Mouse (Mus musculus) spleen, adult 2 months (tissue): ENCODE data around the gene Stab2. TPM values are rescaled to one million over a fixed set of nuclear protein-coding genes. Genes with fewer than 3 reads are reported as not detected.

Experiments used
- DNase-seq, 2 experiments: peaks; one replicate each; pipeline versions ENCODE4 v3.0.0 to v3.0.0-alpha.2; 2012 to 2021; ENCODE audit warnings: low spot score in 2 of 2, low read depth in 1 of 2
- H3K27ac ChIP-seq: fragments of 200-500 bp; 2 replicates; pipeline ENCODE4 v1.5.1; 2012; ENCODE audit warnings: low read length, inconsistent platforms; ENCODE audit not compliant: insufficient read depth
- H3K27me3 ChIP-seq: fragments of 200-500 bp; 2 replicates; pipeline ENCODE4 v1.6.1; 2012; ENCODE audit warnings: mild to moderate bottlenecking, moderate library complexity, low read length, inconsistent platforms; ENCODE audit not compliant: control insufficient read depth, insufficient read depth
- H3K36me3 ChIP-seq: fragments of 200-500 bp; 2 replicates; pipeline ENCODE4 v1.6.1; 2012; ENCODE audit warnings: mild to moderate bottlenecking, low read length, inconsistent platforms; ENCODE audit not compliant: control insufficient read depth, insufficient read depth
- H3K4me1 ChIP-seq: fragments of 200-500 bp; 2 replicates; pipeline ENCODE4 v1.6.1; 2011; ENCODE audit warnings: inconsistent platforms; ENCODE audit not compliant: control insufficient read depth, insufficient read depth, insufficient read length
- H3K4me3 ChIP-seq: fragments of 200-500 bp; 2 replicates; pipeline ENCODE4 v1.5.1; 2011; ENCODE audit warnings: mild to moderate bottlenecking, inconsistent platforms; ENCODE audit not compliant: insufficient read depth, insufficient read length; ENCODE audit errors: extremely low read depth
- CTCF ChIP-seq: fragments of 200-500 bp; IDR thresholded peaks from 2 replicates; pipeline ENCODE4 v1.5.1; 2011; ENCODE audit warnings: mild to moderate bottlenecking, inconsistent platforms; ENCODE audit not compliant: insufficient read depth, insufficient read length, insufficient replicate concordance; ENCODE audit errors: extremely low read depth
- POLR2A ChIP-seq: fragments of 200-500 bp; IDR thresholded peaks from 2 replicates; pipeline ENCODE4 v1.6.1; 2011; ENCODE audit warnings: low read depth, low read length, inconsistent platforms
- WGBS: fragments of 180-500 bp; shearing (Covaris S2); methylation state at CpG from one replicate; pipeline ENCODE4 v1.1.7; 2018; 5-methylcytosine and 5-hydroxymethylcytosine counted together
- polyA plus RNA-seq: library from polyadenylated mRNA; depleted of rRNA; stranded (reverse); fragments of >200 nt; gene quantifications from 2 replicates; pipeline ENCODE4 v1.2.3, GENCODE M21; 2012; rRNA removed

The Stab2 gene
- polyA plus RNA-seq: 58.3 and 71.8 TPM in 2 replicates

GRCm38 (mm10) chr10:87007385-87008214 lies at the start of gene Stab2:
Gene Stab2, minus strand, starts transcription at chr10:87008025.
- TF ChIP-seq CTCF (no peak), POLR2A (no peak)
- no peaks in the 10 kb centered on the region for H3K27me3 ChIP-seq
- H3K27ac ChIP-seq: no peak within 1 kb of the TSS; the same call in 1 of the 2 replicates
- 53% methylated on average over 8 of the region's 8 CpGs for WGBS
- H3K4me3 ChIP-seq: no peak within 1 kb of the TSS
- no peak for DNase-seq
- H3K36me3 ChIP-seq: no peaks in the 10 kb centered on the region
- no peaks in the 10 kb centered on the region for H3K4me1 ChIP-seq

DNA sequence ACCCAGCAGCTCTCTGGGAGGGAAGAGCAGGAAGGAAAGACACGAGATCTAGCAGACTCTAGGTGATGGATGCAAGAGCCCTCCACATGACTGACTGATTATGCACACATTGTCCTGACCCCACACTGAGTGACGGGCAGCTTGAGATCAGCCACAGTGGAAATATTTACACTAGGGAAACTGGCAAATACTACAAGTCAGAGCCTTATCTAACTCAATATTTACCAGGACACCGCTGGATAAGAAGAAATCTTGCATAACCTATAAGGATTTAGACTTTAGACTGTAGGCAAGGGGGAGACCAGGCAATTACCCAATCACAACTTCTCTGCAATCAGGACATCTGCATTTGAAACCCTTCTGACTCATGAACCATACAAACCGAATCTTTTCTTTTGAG lies 43.9 kb upstream of the Stab2 start:
- H3K4me3 ChIP-seq: no peak overlapping the region
- H3K4me1 ChIP-seq: no peaks in the 10 kb centered on the region
- no peak overlapping the region for H3K27ac ChIP-seq
- no peak for DNase-seq
- H3K36me3 ChIP-seq: no peaks in the 10 kb centered on the region
- 71% methylated on average over 4 of the region's 4 CpGs for WGBS
- TF ChIP-seq POLR2A (no peak), CTCF (no peak)
- H3K27me3 ChIP-seq: no peaks in the 10 kb centered on the region

- TF ChIP-seq POLR2A: no peak
- no peak for TF ChIP-seq CTCF
- no peak for DNase-seq
- no peaks in the 10 kb centered on the region for H3K4me1 ChIP-seq
- H3K27ac ChIP-seq: no peak overlapping the region
- no peaks in the 10 kb centered on the region for H3K36me3 ChIP-seq
- no peaks in the 10 kb centered on the region for H3K27me3 ChIP-seq
- H3K4me3 ChIP-seq: no peak overlapping the region
- 77% methylated on average over 3 of the region's 3 CpGs for WGBS
These were observed 41.4 kb upstream of the Stab2 start for GRCm38 (mm10) chr10:87049179-87049578.

DNA sequence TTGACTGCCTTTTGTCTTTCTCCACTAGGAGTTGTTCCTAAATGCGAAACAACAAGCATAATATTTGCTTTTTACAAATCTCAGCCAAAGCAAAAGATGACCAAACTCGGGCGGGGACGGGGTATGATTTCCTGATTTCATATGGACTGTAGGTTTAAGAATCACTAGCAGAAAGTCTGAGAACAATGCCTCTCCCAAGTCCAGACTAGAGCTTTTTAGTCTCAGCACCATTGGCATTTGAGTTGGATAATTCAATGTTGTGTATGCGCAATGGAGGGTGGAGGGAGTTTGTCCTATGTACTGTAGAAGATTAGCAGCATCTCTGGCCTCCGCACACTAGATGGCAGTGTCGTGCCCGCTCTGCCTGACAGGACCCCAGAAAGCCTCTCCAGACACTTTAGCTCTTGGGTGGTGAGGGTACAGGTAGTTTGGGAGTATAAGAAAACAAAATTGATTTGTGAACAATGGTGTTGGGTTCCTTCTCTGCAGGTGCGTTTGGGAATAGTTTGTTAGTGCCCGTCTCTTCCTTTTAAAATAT lies 39.2 kb upstream of the Stab2 start:
- WGBS: 88% methylated on average over 10 of the region's 10 CpGs
- H3K36me3 ChIP-seq: no peaks in the 10 kb centered on the region
- H3K27me3 ChIP-seq: no peaks in the 10 kb centered on the region
- H3K4me1 ChIP-seq: no peaks in the 10 kb centered on the region
- DNase-seq: no peak
- no peak overlapping the region for H3K4me3 ChIP-seq
- no peak overlapping the region for H3K27ac ChIP-seq
- TF ChIP-seq CTCF: peak; percentile 30; the same call in 1 of the 2 replicates
- no peak for TF ChIP-seq POLR2A

DNA sequence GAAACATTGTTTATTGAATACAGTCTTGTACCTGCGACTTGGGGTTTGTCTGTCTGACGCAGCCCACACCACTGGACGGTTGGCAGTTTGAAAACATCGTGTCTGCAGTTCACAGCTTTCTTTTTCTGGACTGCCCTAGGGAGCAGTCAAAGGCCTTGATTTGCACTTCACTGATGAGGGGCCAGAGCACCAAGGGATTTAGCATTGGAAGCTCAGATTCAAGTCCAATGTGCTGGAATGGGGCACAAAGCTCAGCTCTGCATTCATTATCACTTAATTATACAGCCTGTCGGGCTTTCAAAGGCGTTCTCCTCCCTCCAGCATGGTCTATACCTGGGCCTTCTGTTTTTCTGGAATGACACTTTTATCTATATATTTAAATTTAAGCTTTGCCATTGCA lies 38.6 kb upstream of the Stab2 start:
- 70% methylated on average over 6 of the region's 6 CpGs for WGBS
- H3K4me3 ChIP-seq: no peak overlapping the region
- H3K4me1 ChIP-seq: no peaks in the 10 kb centered on the region
- DNase-seq: no peak
- H3K36me3 ChIP-seq: no peaks in the 10 kb centered on the region
- no peak overlapping the region for H3K27ac ChIP-seq
- H3K27me3 ChIP-seq: no peaks in the 10 kb centered on the region
- no peak for TF ChIP-seq CTCF
- TF ChIP-seq POLR2A: no peak

DNA sequence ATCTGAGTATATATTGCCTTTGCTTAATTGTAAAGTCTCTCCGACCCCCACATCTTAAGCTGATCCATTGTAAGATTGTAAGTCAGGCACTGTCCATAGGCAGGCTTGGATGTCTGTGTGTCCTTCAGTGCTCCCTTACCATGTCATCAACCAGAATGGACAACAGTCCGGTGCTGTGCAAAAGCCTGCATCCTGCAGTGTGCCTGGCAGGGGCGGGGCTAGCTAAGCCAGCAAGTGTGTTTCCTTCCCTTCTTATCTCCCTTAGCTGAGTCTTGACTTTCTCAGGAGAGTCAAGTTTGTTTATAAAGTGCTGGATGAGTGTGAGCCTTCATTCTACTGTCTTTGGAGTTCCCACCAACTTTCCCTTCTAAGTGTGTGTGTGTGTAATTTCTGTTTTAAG lies 37.4 kb upstream of the Stab2 start:
- no peaks in the 10 kb centered on the region for H3K36me3 ChIP-seq
- H3K27ac ChIP-seq: no peak overlapping the region
- no peaks in the 10 kb centered on the region for H3K27me3 ChIP-seq
- H3K4me3 ChIP-seq: no peak overlapping the region
- DNase-seq: no peak
- no peaks in the 10 kb centered on the region for H3K4me1 ChIP-seq
- TF ChIP-seq POLR2A: no peak
- no peak for TF ChIP-seq CTCF
- WGBS: 40% methylated on average over 3 of the region's 3 CpGs

GRCm38 (mm10) chr10:87041265-87041664 lies 33.4 kb upstream of the Stab2 start:
- no peak for TF ChIP-seq CTCF
- TF ChIP-seq POLR2A: no peak
- no peaks in the 10 kb centered on the region for H3K36me3 ChIP-seq
- H3K4me3 ChIP-seq: no peak overlapping the region
- 87% methylated on average over 7 of the region's 7 CpGs for WGBS
- H3K4me1 ChIP-seq: no peaks in the 10 kb centered on the region
- DNase-seq: no peak
- H3K27me3 ChIP-seq: no peaks in the 10 kb centered on the region
- no peak overlapping the region for H3K27ac ChIP-seq
